ENCODE assay signal across 17 mouse cellular contexts in the genomic region with DNA sequence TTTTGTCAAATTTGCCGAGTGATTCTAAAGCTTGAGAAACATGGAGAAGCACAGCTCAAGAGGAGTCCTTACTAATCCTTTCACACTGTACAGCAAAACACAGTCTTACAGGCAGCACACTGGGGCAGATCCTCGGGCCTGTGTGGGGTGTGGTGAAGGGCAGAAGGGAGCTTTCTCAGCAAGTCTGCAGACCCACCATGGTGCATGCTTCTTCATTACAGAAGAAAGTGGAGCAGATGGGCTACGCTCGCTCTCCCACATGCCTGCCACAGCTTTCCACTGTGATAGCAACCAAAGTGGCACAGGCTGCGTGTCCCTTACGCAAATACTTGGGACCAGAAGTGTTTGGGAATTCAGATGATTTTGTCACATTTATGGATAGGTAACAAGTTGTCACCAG.
A peak's percentile ranks its signal among the peaks of the same experiment; 100 is the strongest.
DNase-seq lines count a peak whose midpoint lies in the region; ATAC-seq and TF ChIP-seq lines count a peak whose summit lies in the region.
"Had no signal": no experiment of that assay in that cellular context is flagged by ENCODE, and none has a peak within 500 bp of the region (broad histone marks: within the 10 kb centered on the region; RNA-seq: fewer than 3 reads in every experiment).

No protein-coding gene starts in this region.

- peak; percentile 21 to 52 for DNase-seq in left cerebral cortex, adult 18-20 months (ENCODE audit: low spot score in 2 of 2)
- DNase-seq in left cerebral cortex, adult 11 months (ENCODE audit: low spot score), result no peak
- peak; percentile 42 to 52 for DNase-seq in layer of hippocampus, adult 2 months (ENCODE audit: low spot score in 2 of 2)
- DNase-seq in left cerebral cortex, postnatal 14 days (ENCODE audit: low spot score in 2 of 2), result peak; percentile 42 to 58
- peak; percentile 34 for DNase-seq in right cerebral cortex, postnatal 4 days
- no peak for DNase-seq in cerebellum, adult 11-12 months
- DNase-seq: adrenal gland, postnatal 10 days; kidney, adult 9 months; liver; lung, adult 18-20 months; lung, postnatal 4 days; thymus, adult 2 months had no signal

- H3K36me3 ChIP-seq in hindbrain, embryonic 13.5 days, result no peaks in the 10 kb centered on the region
- H3K36me3 ChIP-seq: heart, embryonic 15.5 days; hindbrain, embryonic 15.5 days had no signal

- intact Hi-C loops in left cerebral cortex, postnatal 14 days (cut with DNase I), result no loop called here

- H3K4me1 ChIP-seq in hindbrain, embryonic 13.5 days (replicated peaks), result peaks cover 23% of the 10 kb centered on the region
- H3K4me1 ChIP-seq: heart, embryonic 15.5 days had no signal

- H3K4me2 ChIP-seq in hindbrain, embryonic 13.5 days, result no peak overlapping the region
- H3K4me2 ChIP-seq: heart, embryonic 15.5 days; hindbrain, embryonic 15.5 days; midbrain, embryonic 11.5 days had no signal

- TF ChIP-seq CTCF in layer of hippocampus, adult 2 months (conservative IDR thresholded peaks at IDR 0.05), result no peak

- WGBS in hindbrain, embryonic 13.5 days, result 77% methylated on average over 6 of the region's 6 CpGs

- H3K4me3 ChIP-seq in layer of hippocampus, adult 2 months, result no peak overlapping the region
- no peak overlapping the region for H3K4me3 ChIP-seq in hindbrain, embryonic 13.5 days
- H3K4me3 ChIP-seq: heart, embryonic 15.5 days; hindbrain, embryonic 15.5 days had no signal

- peak overlapping the region; percentile 84 for H3K27ac ChIP-seq in layer of hippocampus, adult 2 months
- no peak overlapping the region for H3K27ac ChIP-seq in hindbrain, embryonic 13.5 days
- H3K27ac ChIP-seq: heart, embryonic 15.5 days; hindbrain, embryonic 15.5 days had no signal

- ATAC-seq in hindbrain, embryonic 13.5 days (ENCODE audit: low FRiP score), result no peak
- ATAC-seq in activated CD4-positive, CD25-positive, alpha-beta regulatory T cell, adult 4 months, result no peak

- no peaks in the 10 kb centered on the region for H3K27me3 ChIP-seq in hindbrain, embryonic 13.5 days
- H3K27me3 ChIP-seq: heart, embryonic 15.5 days; hindbrain, embryonic 15.5 days had no signal

- no peaks in the 10 kb centered on the region for H3K9me3 ChIP-seq in hindbrain, embryonic 13.5 days
- H3K9me3 ChIP-seq: heart, embryonic 15.5 days; hindbrain, embryonic 15.5 days had no signal

- no peak overlapping the region for H3K9ac ChIP-seq in hindbrain, embryonic 13.5 days
- H3K9ac ChIP-seq: heart, embryonic 15.5 days; hindbrain, embryonic 15.5 days had no signal

Comparison
In these comparisons a context has a peak if more than half of its experiments do, and no peak if none do; other contexts are left out.
1. DNase-seq: peak in left cerebral cortex, adult 18-20 months (2 of 2), layer of hippocampus, adult 2 months (2 of 2), left cerebral cortex, postnatal 14 days (2 of 2) and right cerebral cortex, postnatal 4 days (single experiment); none in left cerebral cortex, adult 11 months (single experiment) and cerebellum, adult 11-12 months (single experiment).